Mouse (Mus musculus): ENCODE measurements around the gene Fbl. TPM values are rescaled to one million over a fixed set of nuclear protein-coding genes. Genes with fewer than 3 reads are reported as not detected.

The Fbl gene
- polyA plus RNA-seq (2017; shearing (Covaris generic)): 228 TPM

DNA sequence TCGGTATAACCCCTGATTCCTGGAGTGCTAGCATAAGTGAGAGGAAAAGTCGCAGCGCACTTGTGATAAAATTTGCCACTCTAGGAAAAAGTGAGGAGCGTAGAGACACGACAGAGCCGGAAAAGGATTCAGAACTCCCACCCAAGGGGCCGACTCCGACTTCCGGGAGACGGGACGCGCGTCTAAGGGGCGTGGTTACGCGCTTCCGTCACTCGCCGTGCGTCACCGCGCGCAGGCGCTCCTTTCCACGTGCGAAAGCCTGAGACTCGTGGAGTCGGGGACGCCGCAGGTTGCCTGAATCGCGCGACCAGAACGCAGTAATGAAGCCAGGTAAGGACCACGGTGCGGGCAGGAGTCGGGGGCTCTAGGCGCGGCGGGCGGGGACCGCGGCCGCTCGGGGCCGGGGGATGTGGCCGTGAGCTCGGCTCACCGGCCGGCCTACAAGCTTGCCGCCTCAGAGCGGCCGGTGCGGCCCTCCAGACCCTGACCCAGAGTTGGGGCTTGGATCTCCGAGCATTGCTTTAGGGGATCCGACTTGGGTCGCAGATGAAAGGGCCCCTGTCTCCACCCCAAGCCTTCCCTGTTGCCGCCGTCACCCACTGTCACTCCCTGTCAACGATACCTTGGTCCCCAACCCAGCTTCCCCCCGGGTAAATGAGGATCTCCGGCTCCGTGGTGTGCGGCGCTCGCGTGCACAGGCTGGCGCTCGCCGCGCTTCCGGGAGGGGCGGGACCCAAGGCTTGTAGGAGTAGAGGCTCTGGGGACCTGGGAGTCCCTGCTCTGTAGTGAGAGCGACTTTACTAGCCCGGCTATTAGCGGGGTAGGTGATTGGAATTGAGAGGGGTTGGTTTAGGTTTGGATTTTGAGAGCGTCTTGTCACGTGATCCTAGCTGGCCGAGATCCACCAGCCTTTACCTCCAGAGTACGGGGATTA is at the start of gene Fbl:
Gene Fbl, plus strand, starts transcription at position 222 of the 934 bp plus-strand sequence.

DNA sequence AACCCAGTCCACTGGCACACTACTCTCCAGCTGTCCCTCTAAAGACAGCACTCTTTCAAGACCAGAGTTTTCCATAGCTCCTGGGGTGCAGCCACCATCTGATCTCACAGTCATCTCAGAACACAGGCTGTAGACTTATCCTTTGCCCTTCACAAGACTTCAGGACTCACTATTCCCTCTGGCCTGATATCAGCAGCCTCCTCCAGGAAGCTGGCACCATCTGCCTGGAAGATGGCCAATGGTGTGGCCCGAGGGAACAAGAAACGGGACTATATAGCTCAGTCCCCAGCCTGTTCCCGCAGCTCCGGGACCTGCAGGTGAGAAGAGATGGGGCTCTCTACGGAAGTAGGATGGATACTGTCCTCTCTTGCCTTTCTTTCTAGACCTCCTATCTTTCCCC is 40.3 kb upstream of the Fbl start, which contains the start of gene 9530053A07Rik:
Gene 9530053A07Rik, plus strand, starts transcription at position 301 of the 400 bp plus-strand sequence.

DNA sequence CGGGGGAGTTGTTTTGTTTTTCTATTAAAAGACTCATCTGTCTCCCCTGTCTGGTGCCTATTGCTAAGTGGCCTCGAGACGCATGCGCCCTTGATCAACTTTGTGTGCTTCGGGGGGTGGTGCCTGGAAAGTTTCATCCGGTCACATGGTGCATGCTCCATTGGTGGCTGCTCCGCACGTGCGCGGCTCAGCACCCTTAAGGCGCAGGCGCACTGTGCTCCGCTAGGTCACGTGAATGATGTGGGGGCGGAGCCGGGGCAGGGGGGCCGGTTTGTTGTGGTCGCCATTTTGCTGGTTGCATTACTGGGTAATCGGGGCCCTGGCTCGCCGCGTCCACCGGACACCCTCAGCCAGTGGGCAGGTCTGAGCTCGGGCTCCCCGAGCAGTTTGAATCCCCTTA is 9.7 kb downstream of the Fbl start, which contains the start of gene Dyrk1b:
Gene Dyrk1b, plus strand, starts transcription at position 242 of the 400 bp plus-strand sequence.

Other genes starting within 250 kb of the Fbl start
- gene Zfp974, start 240.2 kb upstream of the Fbl start, polyA plus RNA-seq (2017; shearing (Covaris generic)): 5.0 TPM
- 7.3 TPM for gene Zfp780b, start 190.5 kb upstream of the Fbl start, polyA plus RNA-seq (2017; shearing (Covaris generic))
- 7.9 TPM for gene Zfp850, start 155.6 kb upstream of the Fbl start, polyA plus RNA-seq (2017; shearing (Covaris generic))
- 174 TPM for gene Psmc4, start 119.6 kb upstream of the Fbl start, polyA plus RNA-seq (2017; shearing (Covaris generic))
- gene Fcgbp, start 98.5 kb upstream of the Fbl start, polyA plus RNA-seq (2017; shearing (Covaris generic)): not detected
- not detected for gene 9530053A07Rik, start 40.2 kb upstream of the Fbl start, polyA plus RNA-seq (2017; shearing (Covaris generic))
- gene Dyrk1b, start 9.8 kb downstream of the Fbl start, polyA plus RNA-seq (2017; shearing (Covaris generic)): 10.3 TPM
- gene Eid2, start 98.2 kb downstream of the Fbl start, polyA plus RNA-seq (2017; shearing (Covaris generic)): 6.6 TPM
- 3.7 TPM for gene Eid2b, start 108.0 kb downstream of the Fbl start, polyA plus RNA-seq (2017; shearing (Covaris generic))
- not detected for gene Selenov, start 121.5 kb downstream of the Fbl start, polyA plus RNA-seq (2017; shearing (Covaris generic))
- not detected for gene Dll3, start 132.5 kb downstream of the Fbl start, polyA plus RNA-seq (2017; shearing (Covaris generic))
- gene Timm50, start 142.4 kb downstream of the Fbl start, polyA plus RNA-seq (2017; shearing (Covaris generic)): 55.8 TPM
- gene Supt5, start 169.0 kb downstream of the Fbl start, polyA plus RNA-seq (2017; shearing (Covaris generic)): 213 TPM
- gene Rps16, start 180.9 kb downstream of the Fbl start, polyA plus RNA-seq (2017; shearing (Covaris generic)): 983 TPM
- gene Plekhg2, start 202.9 kb downstream of the Fbl start, polyA plus RNA-seq (2017; shearing (Covaris generic)): 48.9 TPM
- 189 TPM for gene Zfp36, start 210.5 kb downstream of the Fbl start, polyA plus RNA-seq (2017; shearing (Covaris generic))
- 23.0 TPM for gene Med29, start 223.0 kb downstream of the Fbl start, polyA plus RNA-seq (2017; shearing (Covaris generic))
- 170 TPM for gene Paf1, start 223.2 kb downstream of the Fbl start, polyA plus RNA-seq (2017; shearing (Covaris generic))